Comparison of ENCODE assay signal across 21 mouse cellular contexts in the genomic region with DNA sequence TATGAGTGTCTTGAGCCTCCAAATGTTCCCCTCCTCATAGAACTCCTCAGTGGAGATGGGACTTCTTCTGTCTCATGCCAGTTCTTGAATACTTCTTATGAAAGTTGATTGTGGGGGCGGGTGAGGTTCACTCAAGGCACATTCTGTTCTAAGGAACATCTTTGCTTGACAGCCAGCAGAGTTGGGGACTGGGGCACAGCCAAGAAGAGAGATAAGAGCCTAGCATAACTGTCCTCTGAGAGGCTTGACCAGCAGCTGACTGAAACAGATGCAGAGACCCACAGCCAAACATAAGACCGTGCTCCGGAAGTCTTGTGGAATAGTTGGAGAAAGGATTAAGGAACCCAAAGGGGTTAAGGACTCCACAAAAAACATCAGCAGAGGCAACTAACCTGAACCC.
DNase-seq lines count a peak whose midpoint lies in the region; ATAC-seq lines count a peak whose summit lies in the region.
"Had no signal": no experiment of that assay in that cellular context is flagged by ENCODE, and none has a peak within 500 bp of the region (broad histone marks: within the 10 kb centered on the region; RNA-seq: fewer than 3 reads in every experiment).

No protein-coding gene starts in this region.

- H3K9me3 ChIP-seq in midbrain, embryonic 13.5 days, result no peaks in the 10 kb centered on the region
- H3K9me3 ChIP-seq: embryonic facial prominence, embryonic 15.5 days; forebrain, embryonic 12.5 days; G1E; hindbrain, embryonic 13.5 days; kidney, embryonic 15.5 days; limb, embryonic 15.5 days; lung, embryonic 15.5 days; neural tube, embryonic 12.5 days had no signal

- H3K27ac ChIP-seq in midbrain, embryonic 13.5 days, result no peak overlapping the region
- H3K27ac ChIP-seq: embryonic facial prominence, embryonic 15.5 days; forebrain, embryonic 12.5 days; hindbrain, embryonic 13.5 days; kidney, embryonic 15.5 days; limb, embryonic 15.5 days; lung, embryonic 15.5 days; neural tube, embryonic 12.5 days; stomach, postnatal 0 days had no signal

- H3K27me3 ChIP-seq in midbrain, embryonic 13.5 days, result no peaks in the 10 kb centered on the region
- H3K27me3 ChIP-seq: embryonic facial prominence, embryonic 15.5 days; forebrain, embryonic 12.5 days; lung, embryonic 15.5 days; neural tube, embryonic 12.5 days had no signal

- H3K4me3 ChIP-seq in midbrain, embryonic 13.5 days (replicated peaks), result no peak overlapping the region
- H3K4me3 ChIP-seq: embryonic facial prominence, embryonic 15.5 days; forebrain, embryonic 12.5 days; hindbrain, embryonic 13.5 days; kidney, embryonic 15.5 days; limb, embryonic 15.5 days; lung, embryonic 15.5 days; neural tube, embryonic 12.5 days had no signal

- DNase-seq in gastrocnemius, adult 18-20 months (ENCODE audit: low spot score), result peak; percentile 45
- DNase-seq in gastrocnemius, postnatal 4 days (ENCODE audit: low spot score in 2 of 2), result no peak
- peak; percentile 7 for DNase-seq in ovary, adult 18-20 months (ENCODE audit: low spot score)
- no peak for DNase-seq in ovary, postnatal 36 days (ENCODE audit: low spot score)
- peak; percentile 69 for DNase-seq in lung, postnatal 10 days
- DNase-seq in left cerebral cortex, adult 9 months (ENCODE audit: low spot score in 2 of 2), result no peak
- DNase-seq: cerebellum, adult 9-11 months; embryo, embryonic 11 days; right cerebral cortex, postnatal 14 days had no signal

- no peaks in the 10 kb centered on the region for H3K4me1 ChIP-seq in midbrain, embryonic 13.5 days (replicated peaks)
- H3K4me1 ChIP-seq: embryonic facial prominence, embryonic 15.5 days; forebrain, embryonic 12.5 days; hindbrain, embryonic 13.5 days; kidney, embryonic 15.5 days; limb, embryonic 15.5 days; lung, embryonic 15.5 days; neural tube, embryonic 12.5 days had no signal

- no peak overlapping the region for H3K4me2 ChIP-seq in midbrain, embryonic 13.5 days (replicated peaks)
- H3K4me2 ChIP-seq: embryonic facial prominence, embryonic 15.5 days; forebrain, embryonic 12.5 days; hindbrain, embryonic 13.5 days; kidney, embryonic 15.5 days; limb, embryonic 15.5 days; lung, embryonic 15.5 days; neural tube, embryonic 12.5 days had no signal

- H3K36me3 ChIP-seq in midbrain, embryonic 13.5 days, result no peaks in the 10 kb centered on the region
- H3K36me3 ChIP-seq: embryonic facial prominence, embryonic 15.5 days; forebrain, embryonic 12.5 days; G1E; hindbrain, embryonic 13.5 days; kidney, embryonic 15.5 days; limb, embryonic 15.5 days; lung, embryonic 15.5 days; neural tube, embryonic 12.5 days had no signal

- WGBS in midbrain, embryonic 13.5 days, result 95% methylated on average over 3 of the region's 3 CpGs

- no peak overlapping the region for H3K9ac ChIP-seq in midbrain, embryonic 13.5 days (replicated peaks)
- H3K9ac ChIP-seq: embryonic facial prominence, embryonic 15.5 days; forebrain, embryonic 12.5 days; hindbrain, embryonic 13.5 days; kidney, embryonic 15.5 days; limb, embryonic 15.5 days; lung, embryonic 15.5 days; neural tube, embryonic 12.5 days had no signal

- ATAC-seq in midbrain, embryonic 13.5 days, result no peak
- no peak for ATAC-seq in erythroid progenitor cell, adult 5-6 weeks (replicated peaks; ENCODE audit: low FRiP score, poor library complexity, severe bottlenecking)
- ATAC-seq: CD4-positive, CD25-positive, alpha-beta regulatory T cell, adult 4 months had no signal

Comparison
In these comparisons a context has a peak if more than half of its experiments do, and no peak if none do; other contexts are left out.
1. DNase-seq: peak in gastrocnemius, adult 18-20 months (single experiment), ovary, adult 18-20 months (single experiment) and lung, postnatal 10 days (single experiment); none in gastrocnemius, postnatal 4 days (0 of 2), ovary, postnatal 36 days (single experiment) and left cerebral cortex, adult 9 months (0 of 2).